Comparison of ENCODE assay signal across 8 mouse cellular contexts in genomic region chr13:104590097-104590607, GRCm38 (mm10).
DNase-seq lines count a peak whose midpoint lies in the region; ATAC-seq lines count a peak whose summit lies in the region.

No protein-coding gene starts in this region.

- H3K4me1 ChIP-seq in forebrain, embryonic 15.5 days, result peaks cover 6% of the 10 kb centered on the region
- peaks cover 6% of the 10 kb centered on the region; the same call in 1 of the 2 replicates for H3K4me1 ChIP-seq in lung, embryonic 16.5 days (replicated peaks; ENCODE audit: control insufficient read depth, insufficient read depth, low read length)

- ATAC-seq in frontal cortex, adult (ENCODE audit: low TSS enrichment), result peak; percentile 74
- peak; percentile 74 for ATAC-seq in forebrain, embryonic 15.5 days (replicated peaks)
- peak; percentile 43; the same call in 1 of the 2 replicates for ATAC-seq in lung, embryonic 16.5 days (ENCODE audit: low read depth)

- H3K9ac ChIP-seq in forebrain, embryonic 15.5 days (replicated peaks), result no peak overlapping the region
- 0 out of 2 replicates have a peak overlapping the region, but pooled peaks have one; percentile 20 for H3K9ac ChIP-seq in lung, embryonic 16.5 days (ENCODE audit: low read length)

- H3K27ac ChIP-seq in forebrain, embryonic 15.5 days (replicated peaks), result peak overlapping the region; percentile 56; the same call in 1 of the 2 replicates
- peak overlapping the region; percentile 34; the same call in 1 of the 2 replicates for H3K27ac ChIP-seq in lung, embryonic 16.5 days (ENCODE audit: low read length)

- DNase-seq in frontal cortex, postnatal 14 days (ENCODE audit: low spot score in 2 of 2), result no peak
- peak; percentile 19 for DNase-seq in retina, postnatal 1 day
- no peak for DNase-seq in retina, embryonic 14.5 days (ENCODE audit: low spot score)
- DNase-seq in gastrocnemius, adult 18-20 months (ENCODE audit: low spot score), result no peak
- DNase-seq in kidney, adult 18-20 months, result no peak

- no peaks in the 10 kb centered on the region for H3K9me3 ChIP-seq in forebrain, embryonic 15.5 days
- no peaks in the 10 kb centered on the region for H3K9me3 ChIP-seq in lung, embryonic 16.5 days (ENCODE audit: control insufficient read depth, low read length)

- peak overlapping the region; percentile 14; the same call in 1 of the 2 replicates for H3K4me2 ChIP-seq in forebrain, embryonic 15.5 days (replicated peaks)
- peak overlapping the region; percentile 7; the same call in 1 of the 2 replicates for H3K4me2 ChIP-seq in lung, embryonic 16.5 days (ENCODE audit: low read depth, low read length)

- no peak overlapping the region for H3K4me3 ChIP-seq in forebrain, embryonic 15.5 days
- no peak overlapping the region for H3K4me3 ChIP-seq in lung, embryonic 16.5 days (ENCODE audit: low read length)

- H3K27me3 ChIP-seq in forebrain, embryonic 15.5 days, result no peaks in the 10 kb centered on the region
- no peaks in the 10 kb centered on the region for H3K27me3 ChIP-seq in lung, embryonic 16.5 days (ENCODE audit: control insufficient read depth, insufficient read depth, low read depth, low read length)

- no peaks in the 10 kb centered on the region for H3K36me3 ChIP-seq in forebrain, embryonic 15.5 days
- no peaks in the 10 kb centered on the region for H3K36me3 ChIP-seq in lung, embryonic 16.5 days (ENCODE audit: control insufficient read depth, insufficient read depth, low read length)

- WGBS in forebrain, embryonic 15.5 days, result 40% methylated on average over 11 of the region's 11 CpGs
- 32% methylated on average over 11 of the region's 11 CpGs for WGBS in lung, embryonic 16.5 days
